Mouse (Mus musculus) layer of hippocampus, postnatal 14 days (tissue): ENCODE results near the gene Tsen34. TPM values are rescaled to one million over a fixed set of nuclear protein-coding genes. Genes with fewer than 3 reads are reported as not detected.
"Not testable (repeated sequence)": the region's sequence is repeated elsewhere in the genome, so short reads cannot be mapped to it uniquely, and the experiment has no call there.

Experiments
- DNase-seq, 2 experiments: peaks; one replicate each; pipeline ENCODE4 v3.0.0; 2021 to 2022; ENCODE audit warnings: low spot score in 2 of 2, mixed read lengths in 1 of 2
- total RNA-seq, 2 experiments: library from RNA; stranded (reverse); gene quantifications; 2 replicates each; pipeline ENCODE4 v1.2.3; 2021

Tsen34 gene
- total RNA-seq, 2 experiments from 2014 or later: 70.0 to 74.8 TPM

GRCm38 (mm10) chr7:3685400-3686187, 7.1 kb upstream of the Tsen34 start:
- DNase-seq: no peak

- DNase-seq: no peak
Observed at GRCm38 (mm10) chr7:3691919-3692318, 744 bp upstream of the Tsen34 start.

GRCm38 (mm10) chr7:3692987-3693808, 535 bp downstream of the Tsen34 start, which contains the start of gene Mboat7:
TSS of gene Mboat7 (minus strand) at chr7:3693523.
- DNase-seq: peak; percentile 97 to 99

DNA sequence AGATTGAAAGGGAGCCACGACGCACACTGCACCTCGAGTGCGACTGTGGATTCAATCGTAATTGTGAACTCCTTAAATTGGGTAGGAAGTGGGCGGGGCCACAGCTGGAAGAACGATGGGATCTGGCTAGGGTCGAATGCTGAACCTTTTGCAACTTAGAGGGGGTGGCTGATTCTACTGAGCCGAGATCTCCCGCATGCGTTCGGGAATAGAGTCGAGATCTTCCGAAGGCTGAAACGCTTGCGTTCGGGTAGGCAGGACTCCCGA, 1.1 kb downstream of the Tsen34 start:
- no peak for DNase-seq

GRCm38 (mm10) chr7:3694076-3694948, 1.6 kb downstream of the Tsen34 start:
- peak; percentile 46 to 71 for DNase-seq

DNA sequence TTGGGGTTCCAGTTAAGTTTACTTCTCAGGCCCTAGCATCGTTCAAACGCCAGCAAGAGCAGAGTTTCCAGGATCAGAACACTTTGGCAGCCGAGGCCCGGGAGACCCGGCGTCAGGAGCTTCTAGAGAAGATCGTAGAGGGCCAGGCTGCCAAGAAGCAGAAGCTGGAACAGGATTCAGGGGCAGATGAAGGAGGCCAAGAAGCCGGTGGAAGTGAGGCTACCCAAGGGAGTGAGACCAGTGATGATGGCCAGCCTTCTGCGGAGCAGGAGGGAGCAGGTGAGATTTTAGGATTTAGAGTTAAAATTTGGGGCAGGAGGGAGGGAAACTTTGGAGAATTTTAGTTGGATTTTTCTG, 2.3 kb downstream of the Tsen34 start:
- not testable (repeated sequence) for DNase-seq

DNA sequence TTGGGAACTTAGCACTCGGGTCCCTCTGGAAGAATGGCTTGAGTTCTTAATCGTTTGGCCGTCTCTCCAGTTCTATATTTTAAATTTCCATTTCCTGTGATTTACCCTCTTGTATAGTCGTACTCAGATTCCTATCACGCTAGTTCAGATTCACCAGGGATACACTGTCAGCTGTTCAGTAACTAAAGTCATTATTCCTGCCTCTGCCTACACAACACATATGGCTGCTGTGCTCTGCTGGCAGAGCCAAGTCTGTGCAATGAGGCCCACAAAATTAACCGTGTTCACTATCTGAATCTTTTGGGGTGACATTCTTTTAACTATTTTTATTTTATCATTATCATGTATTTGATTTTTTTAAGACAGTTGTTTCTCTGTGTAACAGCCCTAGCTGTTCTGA, 5.8 kb downstream of the Tsen34 start:
- peak in 1 of 2 experiments; percentile 50 for DNase-seq

- no peak for DNase-seq
Observed at GRCm38 (mm10) chr7:3703148-3703878, 10.7 kb downstream of the Tsen34 start.

DNA sequence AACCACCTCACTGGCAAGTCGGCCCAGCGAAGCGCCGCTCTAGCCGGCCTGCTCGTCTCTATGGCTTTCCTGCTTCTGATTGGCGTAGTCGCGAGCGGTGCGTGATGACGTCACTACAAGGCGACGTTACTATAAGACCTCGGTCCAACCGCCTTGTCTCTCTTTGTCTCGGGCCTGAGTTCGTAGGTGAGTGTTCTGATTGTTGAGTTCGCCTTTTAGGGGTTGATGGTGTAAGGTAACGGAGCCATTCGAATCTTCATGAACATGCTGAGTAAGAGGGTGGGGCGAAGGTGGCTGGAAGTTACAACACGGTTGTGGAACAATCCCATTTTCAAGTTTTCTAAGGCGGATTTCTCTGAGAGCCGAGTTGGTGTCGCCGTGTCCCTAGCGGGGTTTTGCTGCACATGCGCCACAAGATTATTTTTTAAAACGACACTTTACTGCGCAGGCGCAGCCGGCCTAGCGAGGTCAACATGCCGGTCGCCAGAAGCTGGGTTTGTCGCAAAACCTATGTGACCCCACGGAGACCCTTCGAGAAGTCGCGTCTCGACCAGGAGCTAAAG, 11.3 kb downstream of the Tsen34 start, which contains the start of gene Rps9:
Rps9 (plus strand) TSS at position 115 of the 563 bp plus-strand sequence.
- DNase-seq: peak; percentile 98

- no peak for DNase-seq
Observed at GRCm38 (mm10) chr7:3704475-3704874, 11.8 kb downstream of the Tsen34 start.

DNA sequence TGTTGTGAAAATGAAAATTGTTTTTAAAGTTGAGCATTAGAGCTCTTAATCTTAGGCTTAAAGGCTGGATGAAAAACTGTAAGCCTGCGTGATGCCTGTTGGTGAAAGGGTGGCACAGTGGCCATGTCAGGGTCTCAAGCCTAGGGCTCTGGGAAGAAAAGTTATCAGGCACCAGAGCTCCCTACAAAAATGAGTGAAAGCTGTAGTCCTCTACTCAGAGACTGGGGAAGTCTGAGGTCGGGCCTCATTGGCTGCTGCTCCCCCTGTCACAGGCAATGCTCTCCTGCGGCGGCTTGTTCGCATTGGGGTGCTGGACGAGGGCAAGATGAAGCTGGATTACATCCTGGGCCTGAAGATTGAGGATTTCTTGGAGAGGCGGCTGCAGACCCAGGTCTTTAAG, 12.8 kb downstream of the Tsen34 start:
- not testable (repeated sequence) for DNase-seq

GRCm38 (mm10) chr7:3705911-3706310, 13.2 kb downstream of the Tsen34 start:
- DNase-seq: no peak

GRCm38 (mm10) chr7:3706343-3706934, 13.8 kb downstream of the Tsen34 start:
- DNase-seq: no peak

DNA sequence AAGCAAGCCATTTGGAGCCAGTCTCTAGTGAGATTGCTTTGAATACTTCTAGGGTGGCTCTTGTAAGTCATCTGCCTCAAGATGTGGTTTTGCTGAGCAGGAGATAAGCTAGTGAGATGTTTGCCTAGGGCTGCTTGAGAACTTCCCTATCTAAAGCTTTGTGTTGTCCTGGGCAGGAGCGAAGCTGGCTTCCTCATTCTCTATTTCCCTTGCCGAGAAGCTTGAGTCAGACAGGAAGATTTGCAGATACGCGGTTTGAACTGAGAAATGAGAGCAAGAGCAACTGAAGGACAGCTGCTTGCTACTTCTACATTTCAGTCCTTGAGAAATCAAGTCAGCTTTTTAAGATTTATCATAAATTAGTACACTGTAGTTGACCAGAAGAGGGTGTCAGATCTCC, 14.4 kb downstream of the Tsen34 start:
- DNase-seq: no peak

DNA sequence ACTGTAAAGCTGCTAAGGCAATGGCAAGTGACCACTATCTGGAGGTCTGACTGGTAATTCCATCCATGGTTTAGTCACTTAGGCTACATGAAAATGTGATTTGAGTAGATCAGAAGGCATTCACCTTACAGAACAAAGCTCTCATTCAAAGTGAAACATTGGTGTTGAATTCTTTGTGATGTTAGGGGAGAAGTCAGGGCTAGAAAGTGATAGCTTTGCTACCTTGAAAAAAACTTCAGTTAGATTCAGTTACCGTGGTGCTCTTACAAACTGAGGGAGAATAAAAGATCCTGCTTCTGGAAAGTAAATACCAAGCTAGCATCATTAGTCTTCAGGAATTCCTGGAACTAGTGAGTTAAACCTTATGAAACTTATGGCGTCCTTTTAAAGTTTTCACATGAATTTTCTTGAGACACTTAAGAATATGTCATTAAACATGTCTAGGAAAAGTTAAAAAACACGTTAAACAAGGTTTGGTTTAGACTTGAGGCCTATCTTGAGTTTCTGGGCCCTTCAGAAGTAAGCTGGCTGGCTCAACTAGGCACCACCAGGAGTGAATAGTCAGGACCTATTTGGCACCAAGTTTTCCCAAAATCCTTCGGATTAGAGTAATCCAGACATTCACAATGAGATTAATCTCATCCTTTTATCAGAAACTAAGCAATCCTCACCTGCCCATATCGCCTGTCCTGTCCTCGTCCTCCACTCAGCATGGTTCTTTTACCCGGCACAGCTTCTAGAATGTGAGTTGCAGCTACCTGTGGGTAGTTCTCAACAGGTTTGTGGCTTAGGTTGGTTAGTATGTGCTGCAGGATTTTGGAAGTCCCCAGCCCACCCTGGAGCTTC, 15.1 kb downstream of the Tsen34 start:
- no peak for DNase-seq

DNA sequence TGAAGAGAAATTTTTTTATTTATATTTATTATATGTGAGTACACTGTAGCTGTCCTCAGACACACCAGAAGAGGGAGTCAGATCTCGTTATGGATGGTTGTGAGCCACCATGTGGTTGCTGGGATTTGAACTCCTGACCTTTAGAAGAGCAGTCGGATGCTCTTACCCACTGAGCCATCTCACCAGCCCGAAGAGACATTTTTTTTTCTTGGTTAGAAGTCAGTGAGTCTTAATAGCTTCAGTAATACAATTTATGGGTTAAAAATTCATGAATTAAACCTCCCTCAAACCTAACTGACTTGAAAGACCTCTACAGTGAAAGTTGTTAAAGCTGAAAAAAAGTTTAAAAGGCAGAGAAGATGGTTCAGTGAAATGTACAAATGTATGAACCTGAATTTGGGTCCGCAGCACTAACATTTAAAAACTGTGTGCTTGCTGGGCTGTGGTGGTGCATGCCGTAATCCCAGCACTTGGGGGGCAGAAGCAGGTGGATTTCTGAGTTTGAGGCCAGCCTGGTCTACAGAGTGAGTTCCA, 15.9 kb downstream of the Tsen34 start:
- not testable (repeated sequence) for DNase-seq

- no peak for DNase-seq
Observed at GRCm38 (mm10) chr7:3709000-3709399, 16.3 kb downstream of the Tsen34 start.

DNA sequence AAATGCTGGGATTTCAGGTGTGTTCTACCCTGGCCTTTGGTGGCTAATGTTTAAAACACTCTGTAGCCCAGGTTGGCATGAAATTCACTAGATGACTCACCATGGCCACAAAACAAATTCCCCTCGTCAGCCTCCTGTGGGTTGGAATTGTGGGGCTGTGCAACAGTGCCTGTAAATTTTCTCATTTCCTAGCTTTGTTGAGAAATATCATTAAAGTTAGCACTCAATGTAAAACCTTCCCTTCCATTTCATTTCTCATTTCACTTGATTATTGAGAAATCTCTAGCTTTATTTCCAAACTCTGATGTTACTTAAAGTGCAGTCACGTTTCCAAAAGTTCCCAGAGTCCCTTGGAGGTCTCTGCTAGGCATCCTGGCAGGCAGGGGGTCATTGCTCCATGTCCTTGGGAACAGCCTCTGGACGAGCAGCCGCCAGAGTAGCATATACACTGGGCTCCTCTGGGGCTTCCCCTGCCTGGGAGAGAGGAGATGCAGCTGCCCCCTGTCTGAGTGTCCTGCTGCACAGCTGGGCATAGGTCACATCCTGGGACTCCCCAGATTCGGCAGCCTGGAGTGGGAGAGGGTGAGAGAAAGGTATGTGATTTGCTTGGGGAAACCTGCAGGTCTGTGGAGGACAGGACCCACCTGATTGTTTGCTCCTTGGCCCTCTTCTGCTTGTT, 19.7 kb downstream of the Tsen34 start:
- no peak for DNase-seq
